Mouse (Mus musculus) small intestine, adult 2 months (tissue): Measurements from ENCODE around the gene Zfhx3.

Source experiments
- CTCF ChIP-seq: fragments of 200-500 bp; IDR thresholded peaks from 2 replicates; pipeline ENCODE4 v1.5.1; 2012; ENCODE audit warnings: low read depth, mild to moderate bottlenecking, control low read depth, inconsistent platforms, low read length, moderate library complexity, mixed read lengths; ENCODE audit not compliant: insufficient replicate concordance, insufficient read length; ENCODE audit errors: extremely low read depth
- POLR2A ChIP-seq: fragments of 200-500 bp; IDR thresholded peaks from 2 replicates; pipeline ENCODE4 v1.6.1; 2012; ENCODE audit warnings: low read depth, mild to moderate bottlenecking, control low read depth, inconsistent platforms, low read length, moderate library complexity

DNA sequence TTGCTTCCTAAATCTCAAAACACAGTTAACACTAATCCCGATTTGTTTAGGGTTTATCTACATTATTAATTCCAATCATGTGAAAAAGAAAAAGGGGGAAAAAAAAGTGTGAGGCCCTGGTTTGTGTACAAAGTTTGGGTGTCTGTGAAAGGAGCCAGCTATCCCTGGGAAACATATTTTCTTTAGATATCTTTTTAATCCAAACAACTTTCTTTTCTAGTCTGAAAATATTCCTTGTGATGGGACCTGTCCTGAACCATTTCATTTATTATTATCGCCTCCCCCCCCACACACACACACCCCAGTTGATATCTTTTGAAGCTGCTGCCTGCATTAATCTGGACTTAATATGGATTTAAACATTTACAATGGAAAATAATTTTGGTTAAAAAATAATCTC, 670.8 kb downstream of the Zfhx3 start:
- no peak for TF ChIP-seq CTCF
- no peak for TF ChIP-seq POLR2A
